Mouse (Mus musculus) neural tube, embryonic 12.5 days (tissue): ENCODE data around the gene Sod1. TPM values are rescaled to one million over a fixed set of nuclear protein-coding genes. Genes with fewer than 3 reads are reported as not detected.
A peak's percentile ranks its signal among the peaks of the same experiment; 100 is the strongest.
"Not testable (repeated sequence)": the region's sequence is repeated elsewhere in the genome, so short reads cannot be mapped to it uniquely, and the experiment has no call there.

Experiments used
- ATAC-seq: fragments of 200-750 bp; cut with Nextera tagmentation; 2 replicates; pipeline ENCODE4 v1.8.0; 2017; ENCODE audit warnings: low read depth, mild to moderate bottlenecking, moderate TSS enrichment, moderate library complexity; ENCODE audit not compliant: low FRiP score
- H3K27ac ChIP-seq: fragments of 300-500 bp; sonication (generic); 2 replicates; pipeline ENCODE4 v1.5.1; 2016
- H3K27me3 ChIP-seq: fragments of 300-500 bp; sonication (generic); replicated peaks from 2 replicates; pipeline ENCODE4 v1.6.1; 2016; ENCODE audit warnings: mild to moderate bottlenecking
- H3K36me3 ChIP-seq: fragments of 300-500 bp; sonication (generic); 2 replicates; pipeline ENCODE4 v1.6.1; 2016; ENCODE audit warnings: mild to moderate bottlenecking
- H3K4me1 ChIP-seq: fragments of 300-500 bp; sonication (generic); 2 replicates; pipeline ENCODE4 v1.6.1; 2016
- H3K4me2 ChIP-seq: fragments of 300-500 bp; sonication (generic); replicated peaks from 2 replicates; pipeline ENCODE4 v1.6.1; 2016; ENCODE audit warnings: mild to moderate bottlenecking
- H3K4me3 ChIP-seq: fragments of 300-500 bp; sonication (generic); 2 replicates; pipeline ENCODE4 v1.5.1; 2016
- H3K9ac ChIP-seq: fragments of 300-500 bp; sonication (generic); 2 replicates; pipeline ENCODE4 v1.6.1; 2016; ENCODE audit warnings: mild to moderate bottlenecking
- H3K9me3 ChIP-seq: fragments of 300-500 bp; sonication (generic); 2 replicates; pipeline ENCODE4 v1.6.1; 2016; ENCODE audit warnings: mild to moderate bottlenecking
- WGBS: fragments of 180-500 bp; shearing (Covaris S2); methylation state at CpG from one replicate; pipeline ENCODE4 v1.1.7; 2016; 5-methylcytosine and 5-hydroxymethylcytosine counted together
- polyA plus RNA-seq: library from polyadenylated mRNA; unstranded; fragments of >200 nt; fragmentation: Nextera tagmentation; extraction: Ambion mirVana; gene quantifications from 2 replicates; pipeline ENCODE4 v1.2.1, GENCODE M21; 2016

Sod1 gene
- polyA plus RNA-seq, 1 experiment from 2014 or later: 755 TPM

- Histone ChIP-seq H3K36me3 (no peaks in the 10 kb centered on the region), H3K9ac (no peak overlapping the region), H3K4me3 (no peak overlapping the region), H3K9me3 (no peaks in the 10 kb centered on the region), H3K27me3 (no peaks in the 10 kb centered on the region), H3K4me2 (no peak overlapping the region), H3K4me1 (no peaks in the 10 kb centered on the region), H3K27ac (no peak overlapping the region)
- no peak for ATAC-seq
- WGBS: 94% methylated on average over 11 of the region's 11 CpGs
These were observed 5.6 kb upstream of the Sod1 start for GRCm38 (mm10) chr16:90214731-90215565.

GRCm38 (mm10) chr16:90215879-90216278, 4.7 kb upstream of the Sod1 start:
- not testable (repeated sequence) for H3K9ac ChIP-seq, H3K4me3 ChIP-seq, H3K4me2 ChIP-seq, H3K36me3 ChIP-seq, H3K27ac ChIP-seq, ATAC-seq, H3K4me1 ChIP-seq, H3K9me3 ChIP-seq, H3K27me3 ChIP-seq
- 88% methylated on average over 5 of the region's 5 CpGs for WGBS

GRCm38 (mm10) chr16:90216414-90216813, 4.1 kb upstream of the Sod1 start:
- H3K9ac ChIP-seq: no peak overlapping the region
- H3K27ac ChIP-seq: no peak overlapping the region
- H3K27me3 ChIP-seq: no peaks in the 10 kb centered on the region
- H3K9me3 ChIP-seq: no peaks in the 10 kb centered on the region
- H3K4me2 ChIP-seq: no peak overlapping the region
- peaks cover 2% of the 10 kb centered on the region; the same call in 1 of the 2 replicates for H3K4me1 ChIP-seq
- H3K4me3 ChIP-seq: no peak overlapping the region
- ATAC-seq: no peak
- H3K36me3 ChIP-seq: no peaks in the 10 kb centered on the region
- WGBS: 89% methylated on average over 2 of the region's 2 CpGs

GRCm38 (mm10) chr16:90217356-90217755, 3.2 kb upstream of the Sod1 start:
- H3K9ac ChIP-seq: no peak overlapping the region
- no peak overlapping the region for H3K4me2 ChIP-seq
- H3K27ac ChIP-seq: no peak overlapping the region
- H3K36me3 ChIP-seq: no peaks in the 10 kb centered on the region
- H3K4me1 ChIP-seq: peaks cover 11% of the 10 kb centered on the region
- no peaks in the 10 kb centered on the region for H3K9me3 ChIP-seq
- WGBS: 24% methylated on average over 3 of the region's 3 CpGs
- no peaks in the 10 kb centered on the region for H3K27me3 ChIP-seq
- no peak overlapping the region for H3K4me3 ChIP-seq
- no peak for ATAC-seq

- 73% methylated on average over 4 of the region's 4 CpGs for WGBS
- no peak for ATAC-seq
- no peak overlapping the region for H3K9ac ChIP-seq
- H3K36me3 ChIP-seq: no peaks in the 10 kb centered on the region
- no peak overlapping the region for H3K4me2 ChIP-seq
- H3K27ac ChIP-seq: no peak overlapping the region
- no peaks in the 10 kb centered on the region for H3K9me3 ChIP-seq
- H3K4me1 ChIP-seq: peaks cover 14% of the 10 kb centered on the region
- H3K27me3 ChIP-seq: no peaks in the 10 kb centered on the region
- H3K4me3 ChIP-seq: no peak overlapping the region
These were observed 2.6 kb upstream of the Sod1 start for GRCm38 (mm10) chr16:90217926-90218325.

GRCm38 (mm10) chr16:90219445-90219844, 1.1 kb upstream of the Sod1 start:
- H3K9me3 ChIP-seq, H3K4me3 ChIP-seq, H3K27ac ChIP-seq, H3K27me3 ChIP-seq, H3K36me3 ChIP-seq, ATAC-seq, H3K9ac ChIP-seq, H3K4me2 ChIP-seq: not testable (repeated sequence)
- WGBS: 69% methylated on average over 4 of the region's 4 CpGs
- H3K4me1 ChIP-seq: peaks cover 14% of the 10 kb centered on the region

- Histone ChIP-seq H3K27me3 (no peaks in the 10 kb centered on the region), H3K9me3 (no peaks in the 10 kb centered on the region)
- WGBS: under 1% methylated on average over 51 of the region's 52 CpGs
These were observed 408 bp downstream of the Sod1 start for GRCm38 (mm10) chr16:90220892-90221431.

GRCm38 (mm10) chr16:90221441-90222070, 1.0 kb downstream of the Sod1 start:
- Histone ChIP-seq H3K4me3 (peak overlapping the region; percentile 73), H3K27ac (peak overlapping the region; percentile 69; the same call in 1 of the 2 replicates), H3K4me1 (peaks cover 14% of the 10 kb centered on the region), H3K9me3 (no peaks in the 10 kb centered on the region), H3K9ac (peak overlapping the region; percentile 89), H3K36me3 (peaks cover 25% of the 10 kb centered on the region), H3K27me3 (no peaks in the 10 kb centered on the region), H3K4me2 (peak overlapping the region; percentile 75)
- 6% methylated on average over 20 of the region's 20 CpGs for WGBS
- ATAC-seq: no peak

More at GRCm38 (mm10) chr16:90220892-90221431, 408 bp downstream of the Sod1 start:
- Histone ChIP-seq H3K4me2 (peak overlapping the region; percentile 75), H3K36me3 (peaks cover 20% of the 10 kb centered on the region), H3K27ac (peak overlapping the region; percentile 69; the same call in 1 of the 2 replicates), H3K4me1 (peaks cover 14% of the 10 kb centered on the region), H3K9ac (peak overlapping the region; percentile 89), H3K4me3 (peak overlapping the region; percentile 73)
- peak; percentile 89 for ATAC-seq

GRCm38 (mm10) chr16:90229897-90230296, 9.3 kb downstream of the Sod1 start:
- Histone ChIP-seq H3K9ac (no peak overlapping the region), H3K9me3 (no peaks in the 10 kb centered on the region), H3K4me1 (no peaks in the 10 kb centered on the region), H3K27me3 (no peaks in the 10 kb centered on the region), H3K36me3 (peaks cover 40% of the 10 kb centered on the region), H3K4me3 (no peak overlapping the region), H3K4me2 (no peak overlapping the region), H3K27ac (no peak overlapping the region)
- ATAC-seq: no peak
- 86% methylated on average over 6 of the region's 6 CpGs for WGBS

GRCm38 (mm10) chr16:90231302-90231701, 10.7 kb downstream of the Sod1 start:
- H3K9me3 ChIP-seq: no peaks in the 10 kb centered on the region
- peaks cover 28% of the 10 kb centered on the region for H3K36me3 ChIP-seq
- H3K4me2 ChIP-seq: no peak overlapping the region
- WGBS: 92% methylated on average over 7 of the region's 7 CpGs
- H3K4me1 ChIP-seq: no peaks in the 10 kb centered on the region
- no peak for ATAC-seq
- no peak overlapping the region for H3K9ac ChIP-seq
- H3K27ac ChIP-seq: no peak overlapping the region
- no peak overlapping the region for H3K4me3 ChIP-seq
- no peaks in the 10 kb centered on the region for H3K27me3 ChIP-seq

GRCm38 (mm10) chr16:90233702-90234101, 13.1 kb downstream of the Sod1 start:
- ATAC-seq: no peak
- WGBS: 93% methylated on average over 10 of the region's 10 CpGs
- peaks cover 15% of the 10 kb centered on the region for H3K36me3 ChIP-seq

GRCm38 (mm10) chr16:90234617-90235016, 14.1 kb downstream of the Sod1 start:
- no peaks in the 10 kb centered on the region for H3K9me3 ChIP-seq
- no peak overlapping the region for H3K4me2 ChIP-seq
- 78% methylated on average over 6 of the region's 6 CpGs for WGBS
- no peak overlapping the region for H3K4me3 ChIP-seq
- no peaks in the 10 kb centered on the region for H3K4me1 ChIP-seq
- peaks cover 14% of the 10 kb centered on the region for H3K36me3 ChIP-seq
- H3K9ac ChIP-seq: no peak overlapping the region
- no peaks in the 10 kb centered on the region for H3K27me3 ChIP-seq
- no peak for ATAC-seq
- H3K27ac ChIP-seq: no peak overlapping the region

More at GRCm38 (mm10) chr16:90233702-90234101, 13.1 kb downstream of the Sod1 start:
- Histone ChIP-seq H3K9me3 (no peaks in the 10 kb centered on the region), H3K4me2 (no peak overlapping the region), H3K9ac (no peak overlapping the region), H3K27me3 (no peaks in the 10 kb centered on the region), H3K4me3 (no peak overlapping the region), H3K4me1 (no peaks in the 10 kb centered on the region), H3K27ac (no peak overlapping the region)
